Mouse (Mus musculus): ENCODE measurements around the gene Atp6v0b. TPM values are rescaled to one million over a fixed set of nuclear protein-coding genes. Genes with fewer than 3 reads are reported as not detected.

Gene Atp6v0b
- total RNA-seq, 2 experiments from 2014 or later: 116 to 120 TPM

- intact Hi-C loops (cut with DNase I): no loop called here
- no peak for DNase-seq
Measured at GRCm38 (mm10) chr4:117878703-117879102, 8.4 kb downstream of the Atp6v0b start.

GRCm38 (mm10) chr4:117878301-117878700, 8.8 kb downstream of the Atp6v0b start:
- intact Hi-C loops (cut with DNase I): no loop called here
- DNase-seq: no peak

- intact Hi-C loops (cut with DNase I): no loop called here
- DNase-seq: no peak
Measured at GRCm38 (mm10) chr4:117873615-117874014, 13.5 kb downstream of the Atp6v0b start.

- DNase-seq: no peak
- intact Hi-C loops (cut with DNase I): no loop called here
Measured at GRCm38 (mm10) chr4:117872471-117872886, 14.7 kb downstream of the Atp6v0b start, which contains the start of gene Ccdc24. Gene Ccdc24, minus strand, starts transcription at chr4:117872557.

GRCm38 (mm10) chr4:117871787-117872186, 15.3 kb downstream of the Atp6v0b start:
- intact Hi-C loops (cut with DNase I): no loop called here
- no peak for DNase-seq

GRCm38 (mm10) chr4:117870437-117870836, 16.7 kb downstream of the Atp6v0b start:
- intact Hi-C loops (cut with DNase I): no loop called here
- DNase-seq: no peak

- intact Hi-C loops (cut with DNase I): loop anchor here (10.0 kb wide), 1 partner anchor 165 kb away; no protein-coding TSS in a partner anchor
- DNase-seq: no peak
Measured at GRCm38 (mm10) chr4:117869317-117869716, 17.8 kb downstream of the Atp6v0b start.

GRCm38 (mm10) chr4:117867823-117868222, 19.3 kb downstream of the Atp6v0b start:
- intact Hi-C loops (cut with DNase I): loop anchor here (1.0 to 10.0 kb wide), 2 partner anchors 39 to 163 kb away; no protein-coding TSS in a partner anchor
- peak; percentile 66 to 70 for DNase-seq

- intact Hi-C loops (cut with DNase I): loop anchor here (10.0 kb wide), 1 partner anchor 162 kb away; no protein-coding TSS in a partner anchor
- DNase-seq: no peak
Measured at GRCm38 (mm10) chr4:117867000-117867399, 20.1 kb downstream of the Atp6v0b start.

- intact Hi-C loops (cut with DNase I): loop anchor here (10.0 kb wide), 1 partner anchor 161 kb away; no protein-coding TSS in a partner anchor
- peak; percentile 58 to 65 for DNase-seq
Measured at GRCm38 (mm10) chr4:117866083-117866482, 21.1 kb downstream of the Atp6v0b start.

- intact Hi-C loops (cut with DNase I): loop anchor here (10.0 kb wide), 1 partner anchor 158 kb away; no protein-coding TSS in a partner anchor
- no peak for DNase-seq
Measured at GRCm38 (mm10) chr4:117862823-117863222, 24.3 kb downstream of the Atp6v0b start.

- intact Hi-C loops (cut with DNase I): loop anchor here (10.0 kb wide), 1 partner anchor 156 kb away; no protein-coding TSS in a partner anchor
Measured at GRCm38 (mm10) chr4:117860570-117860969, 26.6 kb downstream of the Atp6v0b start.

GRCm38 (mm10) chr4:117858794-117859193, 28.3 kb downstream of the Atp6v0b start:
- peak; percentile 61 to 64 for DNase-seq
- intact Hi-C loops (cut with DNase I): loop anchor here (2.0 kb wide), 1 partner anchor 30 kb away; no protein-coding TSS in a partner anchor

More at GRCm38 (mm10) chr4:117860570-117860969, 26.6 kb downstream of the Atp6v0b start:
- DNase-seq: no peak

- no peak for DNase-seq
- intact Hi-C loops (cut with DNase I): no loop called here
Measured at GRCm38 (mm10) chr4:117855146-117855545, 32.0 kb downstream of the Atp6v0b start.

- DNase-seq: no peak
- intact Hi-C loops (cut with DNase I): no loop called here
Measured at GRCm38 (mm10) chr4:117852152-117852868, 34.8 kb downstream of the Atp6v0b start.

- intact Hi-C loops (cut with DNase I): no loop called here
- peak; percentile 44 to 45 for DNase-seq
Measured at GRCm38 (mm10) chr4:117850871-117851270, 36.3 kb downstream of the Atp6v0b start.

- intact Hi-C loops (cut with DNase I): no loop called here
- peak in 1 of 2 experiments; percentile 6 for DNase-seq
Measured at GRCm38 (mm10) chr4:117850176-117850575, 37.0 kb downstream of the Atp6v0b start.

GRCm38 (mm10) chr4:117849506-117849905, 37.6 kb downstream of the Atp6v0b start:
- DNase-seq: no peak
- intact Hi-C loops (cut with DNase I): no loop called here

- intact Hi-C loops (cut with DNase I): no loop called here
- DNase-seq: no peak
Measured at GRCm38 (mm10) chr4:117849063-117849462, 38.1 kb downstream of the Atp6v0b start.

- intact Hi-C loops (cut with DNase I): no loop called here
- DNase-seq: no peak
Measured at GRCm38 (mm10) chr4:117847011-117847410, 40.1 kb downstream of the Atp6v0b start.

- no peak for DNase-seq
- intact Hi-C loops (cut with DNase I): no loop called here
Measured at GRCm38 (mm10) chr4:117846261-117846660, 40.9 kb downstream of the Atp6v0b start.

GRCm38 (mm10) chr4:117845316-117845715, 41.8 kb downstream of the Atp6v0b start:
- intact Hi-C loops (cut with DNase I): no loop called here
- no peak for DNase-seq

Data from heart, postnatal 36 days (tissue).